Mouse (Mus musculus) embryo, embryonic 10.5 days (tissue): Measurements from ENCODE around the gene Fdx1.

Source experiments
- DNase-seq: peaks from one replicate; pipeline ENCODE4 v3.0.0-alpha.2; 2015; ENCODE audit warnings: low spot score

Gene Fdx1

GRCm38 (mm10) chr9:51961190-51961909 is 2.0 kb downstream of the Fdx1 start:
- peak; percentile 13 for DNase-seq

GRCm38 (mm10) chr9:51960331-51960730 is 3.0 kb downstream of the Fdx1 start:
- no peak for DNase-seq

GRCm38 (mm10) chr9:51958981-51959380 is 4.4 kb downstream of the Fdx1 start:
- DNase-seq: no peak

DNA sequence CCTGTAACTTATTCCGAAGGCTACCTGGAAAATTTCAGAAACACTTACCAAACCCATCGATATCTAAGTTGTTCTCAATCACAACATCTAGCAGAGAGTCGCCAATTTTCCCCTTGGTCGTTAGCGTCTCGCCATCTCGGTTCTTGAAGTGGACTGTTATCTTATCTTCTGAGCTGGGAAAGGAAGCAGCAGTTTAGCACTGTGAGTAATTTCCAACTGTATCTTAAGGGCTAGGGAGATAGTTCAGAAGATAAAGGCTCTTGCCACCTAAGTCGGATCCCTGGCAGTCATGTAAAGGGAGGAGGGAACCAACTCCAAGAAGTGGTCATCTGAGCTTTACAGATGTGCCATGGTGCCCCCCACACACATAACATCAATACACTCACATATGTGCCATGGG is 6.3 kb downstream of the Fdx1 start:
- DNase-seq: no peak

GRCm38 (mm10) chr9:51956484-51956883 is 6.9 kb downstream of the Fdx1 start:
- DNase-seq: no peak

- DNase-seq: peak; percentile 42
These were observed 12.0 kb downstream of the Fdx1 start for GRCm38 (mm10) chr9:51951337-51951736.

DNA sequence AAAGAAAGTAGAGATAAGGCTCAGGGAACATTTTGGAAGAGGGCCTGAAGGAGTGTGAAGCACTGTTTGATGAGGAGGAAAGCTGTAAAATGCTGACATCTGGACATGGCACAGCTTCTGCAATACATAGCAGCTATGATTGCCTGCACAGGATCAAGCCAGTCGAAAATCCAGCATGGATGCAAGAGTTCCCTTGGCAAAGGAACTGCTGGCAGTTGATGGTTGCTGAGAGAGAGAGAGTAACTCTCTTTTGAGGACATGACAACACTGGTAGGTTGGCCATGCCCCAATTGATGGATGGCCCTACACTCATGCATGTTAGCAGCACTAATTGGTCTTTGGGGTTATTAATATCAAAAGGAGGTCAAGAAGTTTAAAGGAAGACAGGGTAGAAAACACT is 12.7 kb downstream of the Fdx1 start:
- DNase-seq: no peak

DNA sequence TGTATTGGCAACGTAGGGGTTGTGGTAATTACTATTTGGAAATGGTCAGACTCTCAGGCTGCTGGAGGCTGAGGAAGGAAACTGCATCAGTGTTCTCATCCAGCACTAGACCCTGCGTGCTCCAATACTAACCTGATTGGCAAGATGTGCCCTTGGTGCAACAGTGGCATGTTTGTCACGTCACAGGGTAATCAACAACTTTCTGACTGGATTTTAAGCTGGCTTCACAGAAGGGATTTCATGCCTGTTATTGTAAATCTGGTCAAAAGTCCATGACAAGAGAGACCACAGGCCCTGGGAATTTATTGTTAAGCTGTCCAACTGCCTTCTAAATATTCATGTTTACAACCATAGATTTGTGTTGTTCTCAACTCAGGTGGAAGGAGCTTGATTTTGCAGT is 13.1 kb downstream of the Fdx1 start:
- no peak for DNase-seq

GRCm38 (mm10) chr9:51943934-51944333 is 19.4 kb downstream of the Fdx1 start:
- DNase-seq: no peak

- no peak for DNase-seq
These were observed 28.7 kb downstream of the Fdx1 start for GRCm38 (mm10) chr9:51934641-51935040.

GRCm38 (mm10) chr9:51931997-51932396 is 31.4 kb downstream of the Fdx1 start:
- no peak for DNase-seq

- DNase-seq: no peak
These were observed 32.2 kb downstream of the Fdx1 start for GRCm38 (mm10) chr9:51931054-51931690.

DNA sequence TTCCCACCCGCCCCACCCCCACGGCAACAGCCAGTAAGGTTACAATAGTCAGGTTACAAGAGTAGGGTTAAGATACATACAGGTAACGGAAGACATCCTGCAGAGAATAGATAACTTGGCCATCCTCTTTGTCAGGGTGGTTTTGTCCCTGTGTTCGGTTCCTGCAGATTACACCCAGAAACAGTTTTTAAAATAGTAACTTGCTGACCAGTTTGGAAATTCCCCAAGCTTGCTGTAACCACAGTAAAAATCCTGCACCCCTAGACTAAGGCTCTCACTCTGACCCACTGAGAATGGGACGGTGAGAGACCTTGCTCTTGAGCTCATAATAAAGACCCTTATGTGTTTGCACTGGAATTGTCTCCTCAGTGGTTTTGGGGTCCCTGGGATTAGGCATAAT is 33.4 kb downstream of the Fdx1 start:
- no peak for DNase-seq

- DNase-seq: no peak
These were observed 34.7 kb downstream of the Fdx1 start for GRCm38 (mm10) chr9:51928659-51929058.

DNA sequence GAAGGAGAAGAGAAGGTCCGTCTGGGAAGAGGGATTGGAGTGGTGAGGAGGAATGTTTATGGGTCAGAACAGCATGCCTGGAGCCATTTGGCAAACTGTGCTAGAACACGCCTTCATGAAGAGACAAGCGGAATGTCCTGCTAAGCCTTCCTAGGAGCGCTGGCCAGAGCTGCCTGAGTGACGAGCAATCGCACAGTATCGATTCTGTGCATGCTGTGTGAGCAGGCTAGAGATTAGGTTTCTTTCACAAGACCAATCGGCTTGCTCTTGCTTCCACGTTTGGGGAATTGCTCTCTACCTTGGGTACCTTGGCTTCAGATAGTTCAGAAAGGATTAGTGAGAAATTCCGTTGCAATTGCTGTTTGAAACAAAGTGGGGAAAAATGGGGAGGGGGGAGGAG is 35.2 kb downstream of the Fdx1 start:
- DNase-seq: peak; percentile 50

DNA sequence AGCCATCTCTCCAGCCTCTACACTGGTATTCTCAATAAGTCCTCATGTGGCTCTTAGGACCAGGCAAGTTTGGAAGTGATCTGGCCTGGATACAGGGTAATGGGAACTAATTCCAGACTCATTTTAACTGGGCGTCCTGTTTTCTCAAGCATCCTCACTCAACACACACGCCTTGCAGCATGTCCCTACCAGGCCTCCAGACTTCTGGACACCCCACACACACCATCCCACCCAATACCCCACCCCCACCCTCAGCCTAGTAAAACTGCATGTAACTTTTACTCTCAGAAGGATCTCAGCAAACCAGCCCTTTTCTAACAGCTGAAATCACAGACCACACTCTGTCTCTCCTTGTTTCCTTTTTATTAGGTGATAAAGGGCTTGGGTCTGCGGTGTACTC is 35.7 kb downstream of the Fdx1 start:
- no peak for DNase-seq

DNA sequence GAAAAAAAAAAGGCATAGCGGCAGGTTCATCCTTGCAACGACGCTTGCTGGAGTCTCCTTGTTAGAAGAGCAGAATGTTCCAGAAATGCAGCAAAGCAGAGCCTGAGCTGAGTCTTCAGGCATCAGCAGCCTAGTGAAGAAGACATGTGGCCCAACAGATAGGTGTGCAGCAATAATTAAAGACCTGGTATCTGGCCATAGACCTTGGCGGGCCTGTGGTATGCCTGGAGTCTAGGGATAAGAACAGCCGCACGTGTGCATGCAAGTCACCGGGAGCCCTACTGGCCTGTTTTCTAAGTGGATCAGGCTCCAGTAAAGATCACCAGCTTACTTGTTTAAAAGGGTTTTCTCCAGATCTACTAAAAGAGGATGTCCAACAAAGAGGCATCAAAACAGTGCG is 36.7 kb downstream of the Fdx1 start:
- no peak for DNase-seq

DNA sequence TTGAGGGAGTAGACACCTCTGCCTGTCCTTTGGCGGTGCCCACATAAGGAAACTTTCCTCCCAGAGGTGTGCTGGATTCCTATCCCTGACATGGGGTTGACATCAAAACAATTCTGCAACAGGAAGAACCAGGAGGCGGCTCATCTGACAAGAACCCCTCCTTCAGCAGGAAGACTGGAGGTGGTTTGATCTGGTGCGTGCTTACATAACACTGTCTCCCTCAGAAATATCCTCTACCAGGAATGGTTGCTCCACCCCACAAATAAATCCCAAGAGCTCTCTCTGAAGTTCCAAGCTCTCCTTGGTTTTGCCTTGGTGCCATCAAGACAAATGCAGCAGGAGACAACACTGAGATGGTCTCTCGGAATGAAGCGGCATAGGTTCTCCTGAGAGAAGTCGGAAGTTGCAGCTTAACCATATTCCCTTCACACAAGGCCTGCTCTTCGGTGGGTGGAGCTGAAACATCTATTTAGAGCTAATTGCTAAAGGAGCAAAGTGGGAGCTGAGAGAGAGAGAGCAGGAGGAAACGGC is 38.7 kb downstream of the Fdx1 start:
- DNase-seq: no peak

GRCm38 (mm10) chr9:51922756-51923155 is 40.6 kb downstream of the Fdx1 start:
- peak; percentile 13 for DNase-seq

DNA sequence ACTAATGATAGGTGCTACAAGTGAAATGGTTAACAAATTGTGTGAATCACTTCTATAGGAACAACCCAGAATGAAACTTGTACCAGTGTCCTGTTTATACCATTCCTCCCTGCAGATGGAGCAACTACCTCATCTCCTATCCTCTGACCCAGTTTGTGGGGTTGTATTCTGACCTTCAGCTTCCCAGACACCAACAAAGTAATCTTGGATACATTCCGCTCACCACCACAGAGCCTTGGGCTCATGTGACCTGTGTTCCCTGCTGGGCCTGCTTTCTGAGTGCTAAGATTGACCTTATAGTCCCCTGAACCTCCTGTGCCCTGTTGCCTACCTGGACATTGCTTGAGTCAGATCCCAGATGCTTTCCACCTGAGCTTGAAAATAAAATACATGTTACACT is 47.8 kb downstream of the Fdx1 start:
- no peak for DNase-seq

DNA sequence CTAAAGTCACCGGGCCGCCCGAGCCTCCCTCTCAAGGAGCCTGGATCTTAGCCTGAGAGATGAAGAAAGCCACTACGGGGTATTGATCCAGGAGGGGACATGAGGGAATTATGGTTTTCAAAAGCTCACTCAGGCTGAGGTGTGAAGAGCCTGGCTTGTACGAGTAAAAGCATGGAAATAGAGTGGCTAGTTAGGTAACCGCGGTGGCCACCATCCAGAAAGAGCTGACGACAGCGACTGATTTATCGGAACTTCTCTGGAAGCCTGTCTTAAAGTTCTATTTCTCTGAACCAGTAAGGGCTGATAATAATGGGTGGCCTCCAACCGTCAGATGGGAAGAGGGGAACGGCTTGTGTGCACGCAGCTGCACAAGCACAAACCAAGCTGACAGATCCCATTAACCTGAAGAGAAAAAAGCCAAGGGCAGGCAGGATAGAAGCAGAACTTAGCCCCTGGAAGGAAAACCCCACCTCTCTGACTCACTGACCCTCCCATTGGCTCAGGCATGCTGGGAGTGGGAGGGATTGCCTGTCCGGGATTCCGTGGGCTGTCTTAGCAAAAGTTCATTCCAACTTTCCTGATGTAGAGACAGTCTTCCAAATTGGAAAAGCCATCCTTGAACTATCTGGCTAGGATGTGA is 48.8 kb downstream of the Fdx1 start:
- DNase-seq: no peak

- peak; percentile 89 for DNase-seq
These were observed 54.5 kb downstream of the Fdx1 start for GRCm38 (mm10) chr9:51908838-51909237.

DNA sequence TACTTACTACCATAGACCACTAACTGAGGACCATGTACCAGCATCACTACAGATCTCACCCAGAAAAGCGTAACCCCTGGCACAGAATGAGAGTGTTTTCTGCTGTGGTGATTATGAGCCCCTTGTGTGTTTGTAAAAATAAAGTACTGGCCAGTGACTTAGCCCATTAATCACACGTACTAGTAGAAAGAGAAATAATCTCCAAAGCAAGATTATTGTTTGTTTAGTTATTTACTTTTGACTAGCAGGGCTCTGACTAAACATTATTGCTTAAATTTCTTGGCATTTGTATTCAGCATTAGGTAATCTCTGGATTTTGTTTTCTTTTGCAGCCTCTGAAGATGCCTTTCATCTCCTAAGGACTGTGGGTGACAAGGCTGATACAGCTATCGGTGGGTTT is 55.1 kb downstream of the Fdx1 start:
- no peak for DNase-seq
